Mouse (Mus musculus) ES-E14 (cell line): Measurements from ENCODE around the gene Ppm1l. TPM values are rescaled to one million over a fixed set of nuclear protein-coding genes. Genes with fewer than 3 reads are reported as not detected.
"Not testable (repeated sequence)": the region's sequence is repeated elsewhere in the genome, so short reads cannot be mapped to it uniquely, and the experiment has no call there.

ENCODE experiments used
- DNase-seq: peaks from one replicate; pipeline ENCODE4 v3.0.0-alpha.2; 2013; ENCODE audit warnings: low read depth, low spot score
- H3K27ac ChIP-seq: 2 replicates; pipeline ENCODE4 v1.5.1; 2012; ENCODE audit warnings: low read depth, mild to moderate bottlenecking, low read length, moderate library complexity, mixed read lengths; ENCODE audit not compliant: poor library complexity, insufficient read depth, severe bottlenecking
- H3K36me3 ChIP-seq: 2 replicates; pipeline ENCODE4 v1.6.1; 2012; ENCODE audit warnings: mild to moderate bottlenecking, low read length, moderate library complexity, mixed read lengths; ENCODE audit not compliant: control insufficient read depth, poor library complexity, insufficient read depth, severe bottlenecking
- H3K4me1 ChIP-seq, 2 experiments: fragments of 150-350 bp in 1 of 2; sonication (generic) in 1 of 2; 2 replicates each; pipeline ENCODE4 v1.6.1; 2012; ENCODE audit warnings: low read length in 2 of 2, mild to moderate bottlenecking in 1 of 2, mixed read lengths in 1 of 2; ENCODE audit not compliant: control insufficient read depth in 2 of 2, insufficient read depth in 2 of 2, poor library complexity in 1 of 2
- H3K4me3 ChIP-seq, 2 experiments: fragments of 150-350 bp in 1 of 2; sonication (generic) in 1 of 2; 2 replicates each; pipeline ENCODE4 v1.5.1; 2012; ENCODE audit warnings: low read length in 2 of 2, low read depth in 1 of 2, mild to moderate bottlenecking in 1 of 2, mixed read lengths in 1 of 2; ENCODE audit not compliant: insufficient read depth in 1 of 2, poor library complexity in 1 of 2, severe bottlenecking in 1 of 2
- H3K9ac ChIP-seq: 2 replicates; pipeline ENCODE4 v1.6.1; 2012; ENCODE audit warnings: low read depth, mild to moderate bottlenecking, low read length, mixed read lengths; ENCODE audit not compliant: poor library complexity, insufficient read depth, severe bottlenecking
- H3K9me3 ChIP-seq: fragments of 150-350 bp; sonication (generic); 2 replicates; pipeline ENCODE4 v1.6.1; 2012; ENCODE audit warnings: low read depth, mild to moderate bottlenecking, low read length; ENCODE audit not compliant: control insufficient read depth, insufficient read depth
- CHD2 ChIP-seq: IDR thresholded peaks from 2 replicates; pipeline ENCODE4 v1.6.1; 2014; ENCODE audit warnings: mild to moderate bottlenecking, low read depth, low read length, inconsistent platforms
- HCFC1 ChIP-seq: IDR thresholded peaks from 2 replicates; pipeline ENCODE4 v1.6.1; 2012; ENCODE audit warnings: low read length, inconsistent platforms, borderline replicate concordance; ENCODE audit not compliant: insufficient read depth
- MAFK ChIP-seq: IDR thresholded peaks from 2 replicates; pipeline ENCODE4 v1.6.1; 2014; ENCODE audit warnings: mild to moderate bottlenecking, low read depth, low read length, inconsistent platforms; ENCODE audit not compliant: insufficient read depth
- ZC3H11A ChIP-seq: IDR thresholded peaks from 2 replicates; pipeline ENCODE4 v1.6.1; 2012; ENCODE audit warnings: low read depth, mild to moderate bottlenecking, inconsistent platforms, low read length, borderline replicate concordance
- ZNF384 ChIP-seq: IDR thresholded peaks from 2 replicates; pipeline ENCODE4 v1.6.1; 2012; ENCODE audit warnings: low read depth, low read length, inconsistent platforms
- in situ Hi-C, 2 experiments: fragments of 600-800 bp; cut with MboI; formaldehyde crosslinking; loops; one replicate each; pipeline ENCODE4 v1.15.1; 2025; ENCODE audit warnings: low sequenced_read_pairs in 2 of 2, inconsistent platforms in 1 of 2; ENCODE audit not compliant: unreplicated experiment in 2 of 2
- total RNA-seq: library from RNA; depleted of rRNA; stranded (reverse); fragments of 300-350 nt; gene quantifications from 2 replicates; pipeline ENCODE4 v1.2.3, GENCODE M21; 2012

The Ppm1l gene
- total RNA-seq, 1 experiment = 5.6 TPM

DNA sequence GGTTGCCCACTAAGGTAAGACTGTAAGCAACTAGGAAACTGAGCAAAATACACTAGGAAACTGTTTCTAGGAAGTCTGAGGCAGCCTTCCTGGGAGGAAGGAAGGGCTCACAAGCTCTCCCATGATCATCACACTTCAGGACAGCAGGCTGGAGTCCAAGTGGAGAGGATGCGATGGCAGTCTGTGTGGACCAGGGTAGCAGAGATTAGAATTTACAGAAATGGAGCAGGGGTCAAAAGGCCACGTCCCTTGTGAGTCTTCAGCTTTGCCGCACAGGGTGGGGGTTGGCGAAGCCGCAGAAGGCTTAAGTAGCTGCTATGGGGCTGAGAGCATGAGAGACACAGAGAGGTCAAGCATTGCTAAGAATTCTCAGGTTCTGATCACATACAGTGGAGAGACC, 245.0 kb downstream of the Ppm1l start:
- no peak for DNase-seq
- Histone ChIP-seq H3K4me1 (no peaks in the 10 kb centered on the region; a peak in 1 of 4 replicates), H3K36me3 (no peaks in the 10 kb centered on the region), H3K4me3 (no peak overlapping the region), H3K27ac (no peak overlapping the region), H3K9me3 (no peaks in the 10 kb centered on the region), H3K9ac (no peak overlapping the region)
- in situ Hi-C loops = no loop called here
- TF ChIP-seq ZNF384 = no peak
- TF ChIP-seq MAFK = no peak
- TF ChIP-seq HCFC1 = no peak
- TF ChIP-seq CHD2 = no peak
- no peak for TF ChIP-seq ZC3H11A

DNA sequence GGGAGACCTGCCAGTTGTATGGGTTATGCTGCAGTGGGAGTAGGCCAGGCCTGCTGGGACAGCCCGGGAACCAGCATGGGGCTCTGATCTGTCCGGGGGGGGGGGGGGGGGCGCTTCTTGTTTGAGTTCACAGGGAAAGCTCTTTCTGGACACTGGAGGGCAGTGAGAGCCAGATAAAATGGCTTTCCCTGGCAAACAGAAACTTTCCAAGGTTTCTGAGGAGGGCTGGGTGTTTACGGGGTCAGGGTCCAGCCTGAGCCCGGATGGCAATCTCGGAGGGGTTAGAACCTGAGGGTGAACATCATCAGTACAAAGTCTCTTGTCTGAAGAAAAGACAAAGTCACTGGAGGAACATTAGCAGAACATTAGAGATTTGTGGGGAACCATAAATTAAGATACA, 246.7 kb downstream of the Ppm1l start:
- TF ChIP-seq ZC3H11A (no peak), CHD2 (no peak), ZNF384 (no peak), HCFC1 (no peak), MAFK (no peak)
- Histone ChIP-seq H3K4me1 (no peaks in the 10 kb centered on the region; a peak in 1 of 4 replicates), H3K27ac (no peak overlapping the region), H3K9ac (no peak overlapping the region), H3K36me3 (no peaks in the 10 kb centered on the region), H3K9me3 (no peaks in the 10 kb centered on the region), H3K4me3 (no peak overlapping the region)
- no peak for DNase-seq
- in situ Hi-C loops = no loop called here

DNA sequence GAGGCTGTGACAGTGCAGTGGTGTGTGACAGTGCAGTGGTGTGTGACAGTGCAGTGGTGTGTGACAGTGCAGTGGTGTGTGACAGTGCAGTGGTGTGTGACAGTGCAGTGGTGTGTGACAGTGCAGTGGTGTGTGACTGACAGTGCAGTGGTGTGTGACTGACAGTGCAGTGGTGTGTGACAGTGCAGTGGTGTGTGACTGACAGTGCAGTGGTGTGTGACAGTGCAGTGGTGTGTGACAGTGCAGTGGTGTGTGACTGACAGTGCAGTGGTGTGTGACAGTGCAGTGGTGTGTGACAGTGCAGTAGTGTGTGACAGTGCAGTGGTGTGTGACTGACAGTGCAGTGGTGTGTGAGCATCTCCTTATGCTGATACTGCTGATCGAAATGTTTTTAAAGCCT, 248.9 kb downstream of the Ppm1l start:
- H3K9ac ChIP-seq, in situ Hi-C loops: not testable (repeated sequence)

DNA sequence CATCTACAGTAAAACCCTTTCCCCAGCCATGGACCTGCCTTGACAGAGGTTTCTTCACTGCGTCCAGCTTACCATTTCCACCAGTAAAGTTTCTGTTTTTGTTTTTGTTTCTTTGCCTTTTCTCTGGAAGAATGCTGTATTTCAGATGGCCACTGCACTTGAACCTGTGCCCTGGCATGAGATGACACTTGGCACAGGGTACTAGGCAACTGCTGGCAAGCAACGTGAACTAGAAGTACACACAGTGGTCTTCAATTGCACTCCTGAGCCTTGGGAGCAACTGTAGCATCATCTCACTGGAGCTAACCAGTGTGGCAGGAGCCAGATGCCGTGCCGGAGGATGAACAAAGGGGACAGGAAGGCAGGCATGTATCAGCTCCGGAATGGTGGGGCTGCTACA, 255.9 kb downstream of the Ppm1l start:
- DNase-seq = no peak
- in situ Hi-C loops = no loop called here
- Histone ChIP-seq H3K9ac (no peak overlapping the region), H3K4me3 (no peak overlapping the region), H3K36me3 (peaks cover 4% of the 10 kb centered on the region; the same call in 1 of the 2 replicates), H3K27ac (no peak overlapping the region), H3K4me1 (no peaks in the 10 kb centered on the region), H3K9me3 (no peaks in the 10 kb centered on the region)
- no peak for TF ChIP-seq MAFK

More for the DNA sequence above, 248.9 kb downstream of the Ppm1l start:
- H3K4me1 ChIP-seq, H3K9me3 ChIP-seq, H3K27ac ChIP-seq, H3K4me3 ChIP-seq, DNase-seq, H3K36me3 ChIP-seq: not testable (repeated sequence)

DNA sequence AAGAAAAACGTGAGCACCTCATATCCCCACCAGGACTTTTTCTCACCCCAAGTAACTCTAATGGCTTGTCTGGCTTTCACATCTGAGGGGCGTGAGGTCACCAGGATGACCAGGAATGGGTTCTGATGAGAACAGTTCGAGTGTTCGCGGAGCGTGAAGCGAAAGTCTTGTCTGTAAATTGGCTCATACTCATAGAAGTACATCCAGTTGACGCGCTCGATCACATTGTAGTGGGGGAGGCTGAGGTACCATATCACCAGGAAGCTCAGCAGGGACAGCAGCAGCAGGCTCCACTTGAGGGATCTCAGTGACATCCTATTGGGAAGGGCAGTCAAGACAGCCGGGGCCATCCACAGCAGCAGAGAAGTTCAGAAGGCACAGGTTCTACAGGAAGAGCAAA, 258.9 kb downstream of the Ppm1l start:
- no peak overlapping the region for H3K27ac ChIP-seq
- no peak overlapping the region for H3K9ac ChIP-seq
- no peak for DNase-seq
- in situ Hi-C loops = no loop called here
- TF ChIP-seq MAFK (no peak), HCFC1 (no peak), CHD2 (no peak), ZNF384 (no peak), ZC3H11A (no peak)
- no peak overlapping the region for H3K4me3 ChIP-seq
- H3K4me1 ChIP-seq = no peaks in the 10 kb centered on the region
- H3K9me3 ChIP-seq = no peaks in the 10 kb centered on the region
- peaks cover 6% of the 10 kb centered on the region; the same call in 1 of the 2 replicates for H3K36me3 ChIP-seq
